Mouse (Mus musculus) C2C12 (cell line): ENCODE results near the gene Best2.

Experiments used
- CTCF ChIP-seq: IDR thresholded peaks from one replicate; pipeline ENCODE4 v1.5.1; 2011; ENCODE audit not compliant: control insufficient read depth, insufficient read depth, insufficient read length
- FOSL1 ChIP-seq: IDR thresholded peaks from one replicate; pipeline ENCODE4 v1.8.0; 2011; ENCODE audit warnings: mild to moderate bottlenecking, low read length; ENCODE audit not compliant: poor library complexity, insufficient read depth, severe bottlenecking
- MAX ChIP-seq: IDR thresholded peaks from one replicate; pipeline ENCODE4 v1.6.1; 2011; ENCODE audit warnings: mild to moderate bottlenecking, control low read depth
- MYOD1 ChIP-seq: IDR thresholded peaks from one replicate; pipeline ENCODE4 v1.6.1; 2011; ENCODE audit warnings: low read depth; ENCODE audit not compliant: control insufficient read depth, insufficient read length
- MYOG ChIP-seq: IDR thresholded peaks from one replicate; pipeline ENCODE4 v1.6.1; 2011; ENCODE audit not compliant: control insufficient read depth, insufficient read length; ENCODE audit errors: extremely low read depth
- USF1 ChIP-seq: IDR thresholded peaks from one replicate; pipeline ENCODE4 v1.6.1; 2011; ENCODE audit warnings: low read depth, mild to moderate bottlenecking, control low read depth, moderate library complexity

GRCm38 (mm10) chr8:85013230-85013840 lies 996 bp downstream of the Best2 start:
- TF ChIP-seq CTCF (peak; percentile 17), MYOG (no peak), MAX (no peak), FOSL1 (no peak), MYOD1 (no peak), USF1 (no peak)
